Mouse (Mus musculus) spleen, adult 2 months (tissue): ENCODE measurements around the gene Osgepl1.

Source experiments
- CTCF ChIP-seq: fragments of 200-500 bp; IDR thresholded peaks from 2 replicates; pipeline ENCODE4 v1.5.1; 2011; ENCODE audit warnings: mild to moderate bottlenecking, inconsistent platforms; ENCODE audit not compliant: insufficient read depth, insufficient read length, insufficient replicate concordance; ENCODE audit errors: extremely low read depth
- POLR2A ChIP-seq: fragments of 200-500 bp; IDR thresholded peaks from 2 replicates; pipeline ENCODE4 v1.6.1; 2011; ENCODE audit warnings: low read depth, low read length, inconsistent platforms

DNA sequence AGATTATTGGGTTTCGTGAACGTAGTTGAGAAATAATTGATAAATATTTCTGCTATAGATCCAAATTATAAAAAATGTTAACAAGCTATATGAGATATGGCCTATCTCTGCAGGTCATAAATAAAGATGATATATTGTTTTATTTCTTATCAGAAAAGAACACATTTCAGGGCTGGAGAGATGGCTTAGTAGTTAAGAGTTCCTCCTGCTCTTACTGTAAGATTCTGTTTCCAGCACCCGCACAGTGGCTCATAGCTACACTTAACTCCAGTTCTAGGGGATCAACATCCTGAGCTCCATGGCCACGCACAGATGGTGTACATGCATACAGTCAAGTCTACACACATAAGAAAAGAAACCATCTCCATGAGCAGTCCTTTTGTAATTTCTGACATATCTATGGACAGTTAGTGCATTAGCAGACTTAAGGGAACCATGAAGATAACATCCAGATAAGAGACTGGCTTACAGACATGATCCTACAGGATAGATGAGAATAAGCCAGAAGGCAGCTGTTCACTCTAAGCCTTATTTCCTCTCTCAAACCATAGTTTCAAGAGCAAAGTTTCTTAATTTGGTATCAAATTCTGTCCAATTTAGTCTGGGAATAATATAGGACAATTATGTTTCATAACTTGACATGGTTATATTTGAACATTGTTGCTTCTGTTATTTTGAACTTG lies 8.4 kb downstream of the Osgepl1 start:
- no peak for TF ChIP-seq POLR2A
- no peak for TF ChIP-seq CTCF
